Mouse (Mus musculus): ENCODE results near the gene Sh3kbp1. TPM values are rescaled to one million over a fixed set of nuclear protein-coding genes. Genes with fewer than 3 reads are reported as not detected.

Sh3kbp1 gene
- polyA plus RNA-seq, 1 experiment from 2014 or later: 33.5 TPM

DNA sequence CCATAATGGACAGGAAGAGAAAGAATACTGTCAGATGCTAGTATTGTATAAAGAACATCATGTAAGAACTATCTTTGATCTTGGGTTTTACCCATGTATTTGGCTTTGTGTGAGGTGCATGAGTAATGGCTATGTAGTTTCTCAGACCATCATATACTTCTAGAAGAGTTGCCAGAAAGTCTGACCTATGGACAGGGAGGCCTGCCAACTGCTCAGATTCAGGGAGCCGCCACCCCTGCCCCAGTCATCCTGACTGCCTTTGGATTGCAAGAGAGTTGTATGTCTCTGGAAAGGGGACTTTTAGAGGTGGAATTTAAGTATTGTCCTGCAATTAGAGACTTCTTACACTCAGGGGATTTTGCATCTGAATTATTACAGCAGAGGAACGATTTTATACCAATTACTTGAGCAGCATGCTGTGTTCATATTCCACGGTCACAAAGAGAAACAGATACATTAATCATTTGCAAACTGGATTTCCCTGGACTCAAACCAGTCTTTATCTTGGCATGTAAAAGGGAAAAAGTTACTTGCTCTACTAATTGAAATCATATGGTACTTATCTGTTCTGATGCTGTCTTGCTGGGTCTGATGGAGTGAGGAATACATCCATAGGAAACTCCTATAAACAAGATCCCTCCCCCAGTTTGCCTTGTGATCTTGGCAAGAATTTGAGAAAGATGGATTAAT lies 233.9 kb downstream of the Sh3kbp1 start:
- Histone ChIP-seq H3K4me2 (ENCODE audit: low read depth, low read length) (no peak overlapping the region), H3K27me3 (ENCODE audit: control insufficient read depth, insufficient read depth, low read depth, low read length) (no peaks in the 10 kb centered on the region), H3K27ac (ENCODE audit: low read length) (no peak overlapping the region), H3K4me1 (replicated peaks; ENCODE audit: control insufficient read depth, insufficient read depth, low read length) (no peaks in the 10 kb centered on the region), H3K9ac (ENCODE audit: low read length) (no peak overlapping the region), H3K4me3 (ENCODE audit: low read length) (no peak overlapping the region), H3K36me3 (ENCODE audit: control insufficient read depth, insufficient read depth, low read length) (no peaks in the 10 kb centered on the region), H3K9me3 (ENCODE audit: control insufficient read depth, low read length) (no peaks in the 10 kb centered on the region)
- ATAC-seq (ENCODE audit: low read depth): no peak
- WGBS: 61% methylated on average over 3 of the region's 3 CpGs

DNA sequence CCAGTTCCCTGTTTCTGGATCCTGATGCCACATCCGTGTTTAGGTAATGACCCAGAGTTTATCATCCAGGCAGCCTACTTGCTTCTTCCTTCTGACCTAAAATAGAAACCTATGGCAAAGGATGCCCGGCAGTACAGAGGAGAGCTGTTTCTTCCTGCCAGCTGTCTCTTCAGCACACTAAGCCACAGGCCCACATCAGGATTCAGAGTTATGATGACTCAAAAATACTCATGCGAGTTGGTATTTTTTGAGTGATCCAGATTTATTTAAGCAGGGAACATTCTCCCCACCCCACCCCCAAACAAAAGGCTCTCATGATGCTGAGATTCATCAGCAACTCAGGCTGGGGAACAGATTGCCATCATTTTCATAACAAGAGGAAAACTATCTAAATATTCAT lies 240.6 kb downstream of the Sh3kbp1 start:
- Histone ChIP-seq H3K9ac (ENCODE audit: low read length) (no peak overlapping the region), H3K4me2 (ENCODE audit: low read depth, low read length) (no peak overlapping the region), H3K9me3 (ENCODE audit: control insufficient read depth, low read length) (no peaks in the 10 kb centered on the region), H3K27ac (ENCODE audit: low read length) (no peak overlapping the region), H3K36me3 (ENCODE audit: control insufficient read depth, insufficient read depth, low read length) (no peaks in the 10 kb centered on the region), H3K4me1 (replicated peaks; ENCODE audit: control insufficient read depth, insufficient read depth, low read length) (no peaks in the 10 kb centered on the region), H3K4me3 (ENCODE audit: low read length) (no peak overlapping the region), H3K27me3 (ENCODE audit: control insufficient read depth, insufficient read depth, low read depth, low read length) (no peaks in the 10 kb centered on the region)
- ATAC-seq (ENCODE audit: low read depth): no peak
- 64% methylated on average over 3 of the region's 3 CpGs for WGBS

DNA sequence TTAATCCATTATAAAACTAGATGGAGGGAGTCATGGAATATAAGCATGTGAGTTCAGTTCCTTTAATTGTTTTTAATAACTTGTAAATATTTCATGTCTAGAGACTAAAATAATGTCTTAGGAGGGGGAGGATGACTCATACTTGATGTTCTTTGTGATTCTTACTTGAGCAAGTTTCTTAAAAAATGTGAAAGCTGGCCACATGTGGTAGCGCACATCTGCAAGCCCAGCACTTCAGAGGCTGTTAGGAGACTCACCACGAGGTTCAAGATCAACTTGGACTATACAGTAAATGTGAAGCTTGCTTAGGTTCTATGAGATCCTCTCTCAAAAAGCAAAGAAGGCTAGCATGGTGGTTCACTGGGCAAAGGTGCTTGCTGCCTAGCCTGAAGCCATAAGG lies 245.4 kb downstream of the Sh3kbp1 start:
- Histone ChIP-seq H3K4me1 (replicated peaks; ENCODE audit: control insufficient read depth, insufficient read depth, low read length) (no peaks in the 10 kb centered on the region), H3K4me3 (ENCODE audit: low read length) (no peak overlapping the region), H3K27ac (ENCODE audit: low read length) (no peak overlapping the region), H3K4me2 (ENCODE audit: low read depth, low read length) (no peak overlapping the region), H3K9me3 (ENCODE audit: control insufficient read depth, low read length) (no peaks in the 10 kb centered on the region), H3K27me3 (ENCODE audit: control insufficient read depth, insufficient read depth, low read depth, low read length) (no peaks in the 10 kb centered on the region), H3K9ac (ENCODE audit: low read length) (no peak overlapping the region), H3K36me3 (ENCODE audit: control insufficient read depth, insufficient read depth, low read length) (no peaks in the 10 kb centered on the region)
- WGBS: 70% methylated on average over 2 of the region's 2 CpGs
- no peak for ATAC-seq (ENCODE audit: low read depth)

DNA sequence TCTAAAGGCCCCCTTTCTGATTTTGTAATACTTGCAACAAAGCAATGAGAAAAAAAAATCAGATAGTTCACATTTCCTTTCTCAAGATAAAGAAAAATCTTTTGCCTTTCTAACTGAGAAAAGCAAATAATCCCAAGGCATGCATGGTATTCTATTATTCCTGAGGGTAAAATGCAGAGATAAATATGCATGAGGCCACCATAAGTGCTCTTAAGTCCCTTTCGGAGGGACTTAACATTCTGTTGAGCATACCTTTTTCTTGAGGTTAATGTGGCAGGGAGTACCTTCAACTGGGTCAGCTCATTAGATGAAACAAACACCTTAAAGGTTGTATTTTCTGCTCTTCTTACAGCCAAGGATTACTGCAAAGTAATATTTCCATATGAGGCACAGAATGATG lies 250.7 kb downstream of the Sh3kbp1 start:
- WGBS: 76% methylated on average over 1 of the region's 1 CpGs
- no peak overlapping the region for H3K4me3 ChIP-seq (ENCODE audit: low read length)
- no peak for ATAC-seq (ENCODE audit: low read depth)

DNA sequence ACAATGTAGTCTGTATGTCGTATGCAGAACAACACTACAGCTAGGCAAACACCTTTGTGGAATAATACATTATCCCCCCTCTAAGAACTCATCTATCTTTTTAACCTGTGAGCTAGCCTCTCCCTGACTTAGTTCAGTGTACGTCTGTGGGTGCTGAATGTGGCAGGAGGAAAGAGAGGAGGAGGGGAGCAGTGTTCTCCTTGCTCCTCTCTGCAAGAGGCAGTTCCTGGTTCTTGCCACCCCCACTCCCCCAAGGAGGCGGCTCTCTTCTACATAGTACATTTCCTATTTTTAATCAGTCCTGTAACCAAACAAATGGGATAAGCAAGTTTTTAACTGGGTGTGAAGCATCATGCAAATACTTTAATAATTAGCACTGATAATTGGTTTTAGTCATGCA lies 252.4 kb downstream of the Sh3kbp1 start:
- H3K27ac ChIP-seq (ENCODE audit: low read length): no peak overlapping the region
- no peak overlapping the region for H3K4me3 ChIP-seq (ENCODE audit: low read length)
- no peaks in the 10 kb centered on the region for H3K36me3 ChIP-seq (ENCODE audit: control insufficient read depth, insufficient read depth, low read length)
- no peaks in the 10 kb centered on the region; the same call in 1 of the 2 replicates for H3K4me1 ChIP-seq (replicated peaks; ENCODE audit: control insufficient read depth, insufficient read depth, low read length)
- WGBS: 51% methylated on average over 3 of the region's 3 CpGs
- no peak for ATAC-seq (ENCODE audit: low read depth)
- no peak overlapping the region for H3K9ac ChIP-seq (ENCODE audit: low read length)
- peaks cover 3% of the 10 kb centered on the region for H3K27me3 ChIP-seq (ENCODE audit: control insufficient read depth, insufficient read depth, low read depth, low read length)
- H3K9me3 ChIP-seq (ENCODE audit: control insufficient read depth, low read length): no peaks in the 10 kb centered on the region
- H3K4me2 ChIP-seq (ENCODE audit: low read depth, low read length): no peak overlapping the region

More for the DNA sequence above, 250.7 kb downstream of the Sh3kbp1 start:
- Histone ChIP-seq H3K9ac (ENCODE audit: low read length) (no peak overlapping the region), H3K27ac (ENCODE audit: low read length) (no peak overlapping the region), H3K27me3 (ENCODE audit: control insufficient read depth, insufficient read depth, low read depth, low read length) (peaks cover 3% of the 10 kb centered on the region), H3K4me1 (replicated peaks; ENCODE audit: control insufficient read depth, insufficient read depth, low read length) (no peaks in the 10 kb centered on the region; the same call in 1 of the 2 replicates), H3K4me2 (ENCODE audit: low read depth, low read length) (no peak overlapping the region), H3K9me3 (ENCODE audit: control insufficient read depth, low read length) (no peaks in the 10 kb centered on the region), H3K36me3 (ENCODE audit: control insufficient read depth, insufficient read depth, low read length) (no peaks in the 10 kb centered on the region)

DNA sequence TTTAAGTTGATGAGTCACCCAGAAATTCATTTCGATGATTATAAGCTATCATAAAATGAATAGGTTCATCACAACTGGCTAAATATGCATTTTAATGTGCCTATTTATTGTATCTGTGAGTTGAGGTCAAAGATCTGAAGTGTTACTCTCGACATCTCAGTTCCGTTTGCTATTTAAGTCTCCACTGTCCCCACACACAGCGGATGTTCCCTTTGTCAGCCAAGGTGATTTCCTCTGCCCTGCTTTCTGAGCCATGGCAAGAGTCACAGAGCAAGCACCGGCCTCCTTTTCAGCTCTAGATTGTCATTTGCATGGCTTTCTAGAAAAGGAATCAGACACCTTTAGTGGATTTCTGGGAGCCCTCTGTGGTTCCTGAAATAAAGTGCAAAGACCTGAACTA lies 254.5 kb downstream of the Sh3kbp1 start:
- whole genome bisulfite sequencing: 77% methylated on average over 5 of the region's 5 CpGs

DNA sequence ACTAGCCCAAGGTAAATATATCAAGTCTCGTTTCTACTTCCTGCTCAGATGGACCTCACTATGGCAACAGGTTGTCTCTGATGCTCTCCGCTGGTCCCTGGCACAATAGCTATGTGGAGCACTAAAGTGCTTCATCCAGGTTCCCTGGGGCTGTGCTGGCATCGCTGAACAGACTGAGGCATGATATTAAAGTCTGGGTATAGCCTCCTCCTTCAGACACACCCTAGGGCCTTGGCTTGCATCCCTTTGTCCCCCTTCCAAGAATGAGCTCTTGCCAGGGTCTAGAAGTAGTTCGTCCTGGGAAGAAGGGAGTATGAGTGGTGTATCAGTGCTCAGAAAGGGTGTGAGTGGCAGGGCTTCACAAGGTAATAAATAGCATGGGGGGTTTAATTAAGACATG lies 269.5 kb downstream of the Sh3kbp1 start:
- Histone ChIP-seq H3K36me3 (ENCODE audit: control insufficient read depth, insufficient read depth, low read length) (no peaks in the 10 kb centered on the region), H3K27ac (ENCODE audit: low read length) (no peak overlapping the region), H3K4me1 (replicated peaks; ENCODE audit: control insufficient read depth, insufficient read depth, low read length) (no peaks in the 10 kb centered on the region), H3K9me3 (ENCODE audit: control insufficient read depth, low read length) (no peaks in the 10 kb centered on the region), H3K4me3 (ENCODE audit: low read length) (no peak overlapping the region), H3K27me3 (ENCODE audit: control insufficient read depth, insufficient read depth, low read depth, low read length) (no peaks in the 10 kb centered on the region; the same call in 1 of the 2 replicates), H3K9ac (ENCODE audit: low read length) (no peak overlapping the region), H3K4me2 (ENCODE audit: low read depth, low read length) (no peak overlapping the region)
- ATAC-seq (ENCODE audit: low read depth): no peak
- WGBS: 46% methylated on average over 4 of the region's 4 CpGs

More for the DNA sequence above, 254.5 kb downstream of the Sh3kbp1 start:
- no peak overlapping the region for H3K9ac ChIP-seq (ENCODE audit: low read length)
- H3K4me1 ChIP-seq (replicated peaks; ENCODE audit: control insufficient read depth, insufficient read depth, low read length): no peaks in the 10 kb centered on the region; the same call in 1 of the 2 replicates
- H3K4me2 ChIP-seq (ENCODE audit: low read depth, low read length): no peak overlapping the region
- ATAC-seq (ENCODE audit: low read depth): no peak
- no peak overlapping the region for H3K27ac ChIP-seq (ENCODE audit: low read length)
- H3K27me3 ChIP-seq (ENCODE audit: control insufficient read depth, insufficient read depth, low read depth, low read length): peaks cover 3% of the 10 kb centered on the region
- no peaks in the 10 kb centered on the region for H3K36me3 ChIP-seq (ENCODE audit: control insufficient read depth, insufficient read depth, low read length)
- no peak overlapping the region for H3K4me3 ChIP-seq (ENCODE audit: low read length)
- H3K9me3 ChIP-seq (ENCODE audit: control insufficient read depth, low read length): no peaks in the 10 kb centered on the region

DNA sequence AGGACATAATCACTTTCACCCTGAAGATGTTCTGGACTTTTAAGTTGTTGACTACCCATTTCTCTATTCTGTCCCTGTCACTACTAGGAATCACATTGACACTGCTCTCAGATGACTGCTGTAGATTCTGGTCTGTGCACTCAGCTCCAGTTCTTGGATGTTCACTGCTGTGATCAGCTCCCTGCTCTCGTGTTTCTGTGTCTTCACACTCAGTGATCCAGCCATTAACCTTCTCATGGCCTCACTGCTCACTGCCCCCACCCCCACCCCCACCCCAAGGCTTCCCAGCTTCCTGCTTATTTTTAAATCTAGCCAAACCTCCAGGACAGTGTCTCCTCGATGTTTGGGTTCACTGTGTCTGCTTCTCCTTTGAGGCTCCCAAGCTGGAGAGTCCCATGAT lies 271.0 kb downstream of the Sh3kbp1 start:
- H3K27me3 ChIP-seq (ENCODE audit: control insufficient read depth, insufficient read depth, low read depth, low read length): no peaks in the 10 kb centered on the region; the same call in 1 of the 2 replicates
- WGBS: 25% methylated on average over 2 of the region's 2 CpGs
- H3K36me3 ChIP-seq (ENCODE audit: control insufficient read depth, insufficient read depth, low read length): no peaks in the 10 kb centered on the region
- no peaks in the 10 kb centered on the region for H3K4me1 ChIP-seq (replicated peaks; ENCODE audit: control insufficient read depth, insufficient read depth, low read length)
- H3K4me3 ChIP-seq (ENCODE audit: low read length): no peak overlapping the region
- ATAC-seq (ENCODE audit: low read depth): no peak
- no peak overlapping the region for H3K9ac ChIP-seq (ENCODE audit: low read length)
- no peak overlapping the region for H3K4me2 ChIP-seq (ENCODE audit: low read depth, low read length)
- H3K9me3 ChIP-seq (ENCODE audit: control insufficient read depth, low read length): no peaks in the 10 kb centered on the region
- H3K27ac ChIP-seq (ENCODE audit: low read length): no peak overlapping the region

DNA sequence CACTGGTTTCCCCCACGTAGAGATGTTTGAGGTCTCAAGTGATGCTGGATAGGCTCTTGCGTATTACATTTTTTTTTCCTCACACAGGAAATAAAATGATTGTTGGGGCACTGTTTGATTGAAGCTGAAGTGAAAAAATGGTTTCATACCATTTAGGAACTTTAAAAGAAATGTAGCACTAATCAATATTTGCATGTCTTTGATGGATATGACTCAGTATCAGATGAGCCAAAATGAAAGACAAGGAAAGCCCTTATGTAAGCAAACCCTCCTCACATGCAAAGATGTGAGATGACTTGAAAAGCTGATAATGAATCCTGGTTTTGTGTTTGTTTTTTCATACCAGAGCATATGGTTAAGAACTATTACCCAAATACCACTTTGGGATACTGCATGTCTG lies 272.0 kb downstream of the Sh3kbp1 start:
- no peaks in the 10 kb centered on the region; the same call in 1 of the 2 replicates for H3K27me3 ChIP-seq (ENCODE audit: control insufficient read depth, insufficient read depth, low read depth, low read length)
- no peaks in the 10 kb centered on the region for H3K4me1 ChIP-seq (replicated peaks; ENCODE audit: control insufficient read depth, insufficient read depth, low read length)
- no peaks in the 10 kb centered on the region for H3K9me3 ChIP-seq (ENCODE audit: control insufficient read depth, low read length)
- H3K4me3 ChIP-seq (ENCODE audit: low read length): no peak overlapping the region
- H3K27ac ChIP-seq (ENCODE audit: low read length): no peak overlapping the region
- H3K4me2 ChIP-seq (ENCODE audit: low read depth, low read length): no peak overlapping the region
- ATAC-seq (ENCODE audit: low read depth): no peak
- 76% methylated on average over 2 of the region's 2 CpGs for WGBS
- H3K36me3 ChIP-seq (ENCODE audit: control insufficient read depth, insufficient read depth, low read length): no peaks in the 10 kb centered on the region
- H3K9ac ChIP-seq (ENCODE audit: low read length): no peak overlapping the region

Measured in lung, embryonic 16.5 days (tissue).